Mouse (Mus musculus) hematopoietic stem cell, adult 5-6 weeks (primary cell): Measurements from ENCODE around the gene Unc5cl. TPM values are rescaled to one million over a fixed set of nuclear protein-coding genes. Genes with fewer than 3 reads are reported as not detected.

Experiments
- ATAC-seq, 2 experiments: fragments of 125-278 bp in 1 of 2; replicated peaks in 1 of 2; 2 replicates each; pipeline ENCODE4 v1.8.0; 2016 to 2017; ENCODE audit warnings: inconsistent platforms in 2 of 2, mild to moderate bottlenecking in 2 of 2, moderate number of reproducible peaks in 2 of 2, low read depth in 1 of 2, moderate TSS enrichment in 1 of 2; ENCODE audit not compliant: low FRiP score in 2 of 2, poor library complexity in 2 of 2, severe bottlenecking in 2 of 2, insufficient read depth in 1 of 2, low TSS enrichment in 1 of 2
- total RNA-seq: library from RNA; stranded (forward); fragments of 172-1452, 232-1000 nt; gene quantifications from 2 replicates; pipeline ENCODE4 v1.2.3, GENCODE M21; 2017

The Unc5cl gene
- total RNA-seq, 1 experiment from 2014 or later = 4.5 TPM

DNA sequence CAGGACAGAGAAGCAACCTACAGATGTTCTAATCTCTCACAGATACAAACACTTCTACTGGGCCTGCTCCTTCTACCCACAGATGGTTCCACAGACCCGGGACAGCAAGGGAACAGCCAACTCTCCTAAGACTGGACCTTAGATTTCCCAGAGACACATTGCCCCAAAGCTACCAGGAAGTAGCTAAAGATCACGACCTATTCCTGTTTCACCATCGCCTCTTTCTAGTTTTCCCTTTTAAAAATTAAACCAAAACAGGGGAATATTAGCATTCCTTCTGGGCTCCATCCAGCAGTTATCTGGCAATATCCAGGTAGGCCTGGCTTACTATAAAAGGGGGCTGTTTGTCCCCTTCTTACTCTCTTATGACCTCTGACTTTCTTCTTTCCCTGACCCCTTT lies 43.3 kb downstream of the Unc5cl start:
- ATAC-seq = no peak

DNA sequence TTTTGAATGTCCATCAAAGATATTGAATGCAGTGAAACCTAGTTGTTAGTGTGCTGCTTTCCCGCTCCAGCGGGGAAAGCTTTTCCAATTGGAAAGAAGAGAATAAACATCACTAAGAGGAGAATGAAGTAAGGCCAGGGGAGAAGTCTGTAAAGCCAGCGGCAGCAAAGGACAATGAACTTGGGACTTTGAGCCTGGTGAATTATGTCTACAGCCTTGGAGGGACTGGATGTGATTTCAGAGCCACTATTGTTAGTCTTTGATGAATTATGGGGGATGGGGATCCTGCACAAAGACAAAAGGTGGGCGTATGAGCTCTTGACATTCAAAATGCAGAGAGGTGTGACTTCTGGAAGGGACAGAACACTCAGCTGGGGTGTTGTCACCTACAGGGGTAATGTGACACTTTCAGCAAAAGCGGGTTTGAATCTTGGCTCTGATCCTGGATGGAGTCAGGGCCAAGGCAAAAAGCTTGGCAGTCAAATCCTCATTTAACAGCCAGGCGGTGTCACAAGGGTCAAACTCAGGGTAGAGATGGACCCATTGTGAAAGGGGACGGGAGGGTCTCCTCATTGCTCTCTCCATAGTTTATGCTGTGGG lies 46.2 kb downstream of the Unc5cl start:
- no peak for ATAC-seq

DNA sequence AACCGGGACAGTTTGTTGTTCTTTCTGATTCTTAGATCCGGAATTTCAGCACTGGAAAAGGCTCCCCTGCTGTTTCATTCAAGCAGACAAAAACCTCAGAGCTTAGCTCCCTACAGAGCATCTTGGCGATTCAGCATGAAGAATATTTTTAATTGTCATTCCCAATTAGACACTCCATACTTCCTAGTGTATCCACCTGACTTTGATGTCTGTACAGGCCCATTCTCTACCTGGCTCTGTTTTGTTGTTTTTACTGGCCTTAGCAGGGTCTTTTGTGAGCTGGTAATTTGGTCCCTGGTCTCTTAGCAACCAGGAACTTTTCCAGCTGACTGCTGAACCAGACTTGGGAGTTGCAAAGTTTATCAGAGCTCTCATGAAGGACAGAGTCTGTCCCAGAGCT lies 50.3 kb downstream of the Unc5cl start:
- no peak for ATAC-seq

DNA sequence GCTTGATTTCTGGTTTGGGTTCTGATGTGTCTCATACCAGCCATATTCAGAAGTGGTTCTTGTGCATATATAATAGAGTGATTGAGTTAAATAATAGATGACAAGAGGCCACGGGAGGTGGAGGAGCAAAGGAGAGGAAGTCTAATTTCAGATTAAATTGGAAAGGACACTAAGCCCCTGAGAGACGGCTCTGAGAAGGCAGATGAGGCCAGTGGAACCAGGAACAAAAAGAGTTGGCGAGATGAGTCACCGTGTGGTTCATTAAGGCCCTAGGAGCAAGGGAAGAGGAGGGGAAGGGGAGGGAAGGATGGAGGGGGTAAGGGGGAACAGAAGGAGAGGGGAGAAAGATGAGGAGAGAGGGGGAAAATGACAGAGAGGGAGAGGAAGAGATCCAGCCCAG lies 52.3 kb downstream of the Unc5cl start:
- ATAC-seq = no peak

GRCm38 (mm10) chr17:48509596-48509995 lies 54.9 kb downstream of the Unc5cl start:
- no peak for ATAC-seq

GRCm38 (mm10) chr17:48512614-48513281 lies 58.0 kb downstream of the Unc5cl start:
- no peak for ATAC-seq

DNA sequence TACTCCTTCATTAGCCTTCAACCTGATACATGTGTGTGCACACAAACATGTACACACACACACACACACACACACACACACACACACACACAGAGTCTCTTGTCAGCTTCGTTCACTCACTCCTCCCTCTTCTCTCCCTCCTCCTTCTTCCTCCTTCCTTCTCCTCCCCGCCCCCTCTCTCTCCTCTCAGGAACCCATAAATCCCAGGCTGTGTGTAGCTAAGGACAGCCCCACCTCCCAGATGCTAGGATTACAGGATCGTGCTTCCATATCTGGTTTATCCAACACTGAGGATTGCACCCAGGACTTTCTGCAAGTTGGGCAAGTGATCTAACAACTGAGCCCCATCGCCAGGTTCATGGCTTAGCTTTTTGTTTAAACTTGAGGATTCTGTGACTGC lies 59.9 kb downstream of the Unc5cl start:
- ATAC-seq = no peak

GRCm38 (mm10) chr17:48519046-48519445 lies 64.3 kb downstream of the Unc5cl start:
- ATAC-seq = no peak

- ATAC-seq = no peak
Observed at GRCm38 (mm10) chr17:48520352-48520751, 65.7 kb downstream of the Unc5cl start.

- ATAC-seq = no peak
Observed at GRCm38 (mm10) chr17:48523056-48523455, 68.4 kb downstream of the Unc5cl start.

DNA sequence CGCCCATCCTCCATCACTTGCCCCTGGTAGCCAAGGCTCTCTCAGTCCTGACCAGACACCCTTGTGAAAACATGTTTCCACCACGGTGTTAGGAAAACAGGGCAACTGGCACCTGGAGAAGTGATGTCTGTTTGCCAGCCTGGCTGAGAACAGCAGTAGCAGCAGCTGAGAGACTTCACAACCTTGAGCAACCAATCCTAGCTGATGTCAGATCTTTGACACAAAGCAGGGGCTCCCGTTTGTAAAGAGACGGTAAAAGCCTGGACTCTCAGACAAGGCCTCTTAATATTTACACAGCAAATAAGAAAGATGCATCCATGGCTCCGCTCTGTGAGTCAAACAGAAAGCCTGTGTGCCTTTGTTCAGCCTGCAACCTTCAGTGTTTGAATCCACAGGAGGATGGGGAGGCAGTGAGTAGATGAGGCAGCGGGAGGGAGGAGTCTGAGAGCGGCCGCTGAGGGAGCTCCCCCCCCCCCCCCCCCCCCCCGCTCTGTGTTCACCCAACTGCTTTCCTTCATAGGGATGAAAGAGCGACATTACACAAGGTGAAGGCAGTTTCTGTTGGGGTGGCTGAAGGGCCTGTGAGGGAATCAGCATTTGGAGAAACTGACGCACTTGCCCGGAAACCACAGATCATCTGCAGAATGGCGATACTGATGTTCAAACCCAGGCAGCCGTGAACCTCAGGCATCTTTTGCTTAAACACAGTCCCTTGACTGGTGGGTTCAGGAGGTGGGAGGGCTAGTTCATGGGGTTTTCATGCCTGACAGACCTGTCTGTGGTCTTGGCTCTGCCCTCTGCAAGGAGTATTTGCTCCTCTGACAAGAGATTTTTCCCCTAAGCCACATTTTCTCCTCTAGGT lies 79.4 kb downstream of the Unc5cl start:
- peak; percentile 80 to 85 for ATAC-seq

- no peak for ATAC-seq
Observed at GRCm38 (mm10) chr17:48538328-48538727, 83.6 kb downstream of the Unc5cl start.

DNA sequence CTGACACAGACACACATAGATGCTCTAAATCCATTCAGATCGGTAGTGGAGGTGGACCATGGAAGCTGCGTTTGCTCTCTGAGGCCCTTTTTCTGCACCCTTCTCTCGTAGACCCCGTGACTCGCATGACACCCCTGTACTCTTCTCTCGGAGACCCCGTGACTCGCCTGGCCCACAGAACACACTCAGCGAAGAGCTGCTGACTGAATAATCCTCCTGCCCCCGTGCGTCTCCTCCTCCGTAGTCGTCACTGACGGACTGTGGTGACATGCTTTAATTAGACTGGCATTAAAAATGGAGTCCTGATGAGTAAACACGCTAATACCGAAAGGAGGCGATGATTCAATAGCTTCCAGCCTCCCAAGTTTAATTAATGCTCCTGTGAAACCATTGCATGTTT lies 84.6 kb downstream of the Unc5cl start:
- no peak for ATAC-seq

DNA sequence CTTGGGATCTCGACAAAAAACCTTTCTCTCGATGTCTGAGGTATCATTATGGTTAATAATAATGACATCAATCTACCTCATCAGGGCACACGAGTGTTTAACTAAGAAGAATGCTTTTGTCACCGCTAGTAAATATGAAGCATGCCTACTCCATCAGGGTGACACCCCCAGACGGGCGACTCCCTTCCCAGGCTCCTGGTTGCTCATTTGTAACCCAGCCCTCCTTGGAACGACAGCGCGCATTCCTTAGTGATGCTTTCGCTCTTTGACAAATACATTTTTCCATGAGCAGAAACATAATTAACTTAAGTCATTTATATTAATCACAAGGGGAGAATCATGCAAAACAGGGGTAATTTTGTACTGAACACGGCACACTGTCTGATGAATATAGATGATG lies 88.0 kb downstream of the Unc5cl start:
- no peak for ATAC-seq

GRCm38 (mm10) chr17:48543301-48543765 lies 88.6 kb downstream of the Unc5cl start:
- ATAC-seq = no peak

GRCm38 (mm10) chr17:48544722-48545121 lies 90.0 kb downstream of the Unc5cl start:
- peak in 1 of 2 experiments; percentile 14; a peak in 1 of 4 replicates for ATAC-seq

DNA sequence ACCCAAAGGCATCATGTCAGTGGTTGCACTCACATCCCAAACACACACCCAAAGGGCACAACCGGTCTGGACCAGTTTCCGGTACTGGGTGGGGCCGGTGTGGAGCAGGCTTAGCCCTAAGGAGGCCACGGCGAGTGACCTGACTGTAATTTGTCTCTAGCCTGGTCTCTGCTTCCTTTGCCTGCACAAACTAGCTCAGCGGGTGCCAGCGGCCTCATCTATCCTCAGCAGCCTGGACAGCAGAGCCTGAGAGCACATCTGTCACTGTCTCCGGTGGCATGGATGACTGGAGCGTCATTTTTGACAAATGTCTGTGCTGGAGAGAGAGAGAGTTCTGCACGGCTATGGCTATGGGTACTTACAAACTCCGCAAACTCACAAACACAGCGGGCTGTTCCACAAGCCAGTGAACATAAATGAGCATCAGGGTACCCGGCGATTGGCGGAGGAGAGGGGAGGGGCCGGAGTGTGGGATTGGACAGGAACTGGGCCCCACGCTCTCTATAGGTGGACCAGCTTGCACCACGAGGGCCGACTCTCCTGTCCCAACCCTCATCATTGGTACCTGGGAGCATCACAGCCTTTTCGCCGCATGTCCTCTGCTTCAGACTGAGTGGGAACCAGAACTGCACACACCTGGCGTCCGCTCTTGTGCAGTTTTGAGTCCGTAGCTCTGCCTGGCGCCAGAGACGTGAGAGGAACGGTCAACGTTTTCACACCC lies 90.7 kb downstream of the Unc5cl start:
- no peak for ATAC-seq

DNA sequence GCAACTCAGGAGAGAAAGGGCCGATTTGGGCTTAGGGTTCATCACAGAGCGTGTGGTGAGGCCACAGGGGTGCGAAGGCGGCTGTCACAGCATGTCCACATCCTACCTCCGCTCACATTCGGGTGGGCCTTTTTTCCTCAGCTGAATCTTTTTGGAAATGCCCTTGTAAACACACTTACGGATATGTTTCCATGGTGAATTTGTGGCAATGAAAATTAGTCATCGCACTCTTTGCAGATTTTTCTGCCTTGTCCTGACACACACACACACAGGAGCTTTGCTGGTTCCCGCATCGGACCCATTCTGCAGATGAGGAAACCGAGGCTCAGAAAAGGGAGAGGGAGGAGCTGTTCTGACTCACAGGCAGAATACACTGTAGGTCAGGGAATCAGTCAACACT lies 91.3 kb downstream of the Unc5cl start:
- no peak for ATAC-seq
